Mouse (Mus musculus) natural killer cell, adult 2 months (primary cell): Measurements from ENCODE around the gene Kif11.

Experiments used
- DNase-seq, 2 experiments: peaks; one replicate each; pipeline ENCODE4 v3.0.0; 2022; ENCODE audit warnings: low spot score in 2 of 2

Gene Kif11

GRCm38 (mm10) chr19:37377404-37377990, 1.3 kb downstream of the Kif11 start:
- DNase-seq, result no peak

- no peak for DNase-seq
These were observed 2.6 kb downstream of the Kif11 start for GRCm38 (mm10) chr19:37378816-37379215.

- DNase-seq, result no peak
These were observed 9.9 kb downstream of the Kif11 start for GRCm38 (mm10) chr19:37386126-37386525.

- DNase-seq, result no peak
These were observed 15.7 kb downstream of the Kif11 start for GRCm38 (mm10) chr19:37391869-37392268.

- DNase-seq, result no peak
These were observed 20.1 kb downstream of the Kif11 start for GRCm38 (mm10) chr19:37396279-37396678.

GRCm38 (mm10) chr19:37400936-37401335, 24.7 kb downstream of the Kif11 start:
- DNase-seq, result no peak

- peak; percentile 45 to 53 for DNase-seq
These were observed 42.1 kb downstream of the Kif11 start for GRCm38 (mm10) chr19:37418294-37418693.

- peak; percentile 73 to 79 for DNase-seq
These were observed 43.4 kb downstream of the Kif11 start for GRCm38 (mm10) chr19:37419613-37420012.

- no peak for DNase-seq
These were observed 52.4 kb downstream of the Kif11 start for GRCm38 (mm10) chr19:37428589-37428988.

GRCm38 (mm10) chr19:37431139-37431756, 55.0 kb downstream of the Kif11 start:
- no peak for DNase-seq

- DNase-seq, result no peak
These were observed 56.8 kb downstream of the Kif11 start for GRCm38 (mm10) chr19:37432868-37433570.

GRCm38 (mm10) chr19:37433895-37434262, 57.7 kb downstream of the Kif11 start:
- peak; percentile 26 to 33 for DNase-seq

GRCm38 (mm10) chr19:37434263-37434951, 58.2 kb downstream of the Kif11 start, which contains the start of gene Hhex:
Gene Hhex (plus strand): TSS chr19:37434810.
- DNase-seq, result peak; percentile 76 to 82

- DNase-seq, result peak; percentile 52 to 54
These were observed 59.0 kb downstream of the Kif11 start for GRCm38 (mm10) chr19:37435041-37435852.

- DNase-seq, result peak in 1 of 2 experiments; percentile 36
These were observed 59.6 kb downstream of the Kif11 start for GRCm38 (mm10) chr19:37435853-37436174.

GRCm38 (mm10) chr19:37436514-37437288, 60.5 kb downstream of the Kif11 start:
- peak; percentile 74 to 78 for DNase-seq

- no peak for DNase-seq
These were observed 61.0 kb downstream of the Kif11 start for GRCm38 (mm10) chr19:37437289-37437606.

- DNase-seq, result no peak
These were observed 64.0 kb downstream of the Kif11 start for GRCm38 (mm10) chr19:37440181-37440580.

- DNase-seq, result no peak
These were observed 64.7 kb downstream of the Kif11 start for GRCm38 (mm10) chr19:37440708-37441475.
